Mouse (Mus musculus) midbrain, embryonic 10.5 days (tissue): ENCODE data around the gene Nrde2. TPM values are rescaled to one million over a fixed set of nuclear protein-coding genes. Genes with fewer than 3 reads are reported as not detected.

ENCODE experiments used
- polyA plus RNA-seq: library from polyadenylated mRNA; unstranded; fragments of >200 nt; fragmentation: Nextera tagmentation; extraction: Ambion mirVana; gene quantifications from 2 replicates; pipeline ENCODE4 v1.2.1, GENCODE M21; 2016

Nrde2 gene
- polyA plus RNA-seq, 1 experiment from 2014 or later = 14.1 TPM

Other genes starting within 250 kb of the Nrde2 start
- gene Kcnk13, start 195.2 kb downstream of the Nrde2 start, polyA plus RNA-seq = 0.09 and 0.19 TPM in 2 replicates
- gene Psmc1, start 49.5 kb downstream of the Nrde2 start, polyA plus RNA-seq = 417 and 419 TPM in 2 replicates
- gene Calm1, start 39.8 kb upstream of the Nrde2 start, polyA plus RNA-seq = 1,473 and 1,491 TPM in 2 replicates